ENCODE assay signal across 12 mouse cellular contexts in the genomic region with DNA sequence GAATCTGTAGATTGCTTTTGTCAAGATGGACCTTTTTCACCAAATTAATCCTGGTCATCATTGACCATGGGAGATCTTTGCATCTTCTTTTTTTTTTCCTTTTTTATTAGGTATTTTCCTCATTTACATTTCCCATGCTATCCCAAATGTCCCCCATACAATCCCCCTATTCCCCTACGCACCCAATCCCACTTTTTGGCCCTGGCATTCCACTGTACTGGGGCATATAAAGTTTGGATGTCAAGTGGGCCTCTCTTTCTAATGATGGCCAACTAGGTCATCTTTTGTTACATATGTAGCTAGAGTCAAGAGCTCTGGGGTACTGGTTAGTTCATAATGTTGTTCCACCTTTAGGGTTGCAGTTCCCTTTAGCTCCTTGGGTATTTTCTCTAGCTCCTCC. TPM values are rescaled to one million over a fixed set of nuclear protein-coding genes. Genes with fewer than 3 reads are reported as not detected.
"Had no signal": no experiment of that assay in that cellular context is flagged by ENCODE, and none has a peak within 500 bp of the region (broad histone marks: within the 10 kb centered on the region; RNA-seq: fewer than 3 reads in every experiment).

No protein-coding gene starts in this region.

RNA-seq across cellular contexts. Expression of a gene that starts 10.0 kb away (rescaled TPM):
- polyA plus RNA-seq: neural tube, embryonic 13.5 days; neural tube, embryonic 14.5 days; neural tube, embryonic 15.5 days; small intestine, adult 2 months; spleen, adult 2 months; stomach, embryonic 14.5 days; stomach, embryonic 15.5 days; stomach, embryonic 16.5 days; stomach, postnatal 0 days; thymus, adult 2 months; thymus, postnatal 0 days; urinary bladder, adult 2 months had no signal

RNA-seq across cellular contexts. Expression of a gene that starts 44.0 kb away (rescaled TPM):
- polyA plus RNA-seq: neural tube, embryonic 13.5 days; neural tube, embryonic 14.5 days; neural tube, embryonic 15.5 days; small intestine, adult 2 months; spleen, adult 2 months; stomach, embryonic 14.5 days; stomach, embryonic 15.5 days; stomach, embryonic 16.5 days; stomach, postnatal 0 days; thymus, adult 2 months; thymus, postnatal 0 days; urinary bladder, adult 2 months had no signal
